Mouse (Mus musculus): ENCODE measurements around the gene H2al1i. TPM values are rescaled to one million over a fixed set of nuclear protein-coding genes. Genes with fewer than 3 reads are reported as not detected.

The H2al1i gene
- total RNA-seq, 4 experiments from 2014 or later: not detected

Other genes starting within 250 kb of the H2al1i start
- not detected for gene H2al1a, start 25.4 kb upstream of the H2al1i start, total RNA-seq (2022)
- gene H2al1b, start 22.2 kb upstream of the H2al1i start, total RNA-seq (2022): not detected
- not detected for gene H2al1c, start 19.0 kb upstream of the H2al1i start, total RNA-seq (2022)
- not detected for gene H2al1d, start 15.8 kb upstream of the H2al1i start, total RNA-seq (2022)
- gene H2al1e, start 12.7 kb upstream of the H2al1i start, total RNA-seq (2022): not detected
- gene H2al1f, start 9.5 kb upstream of the H2al1i start, total RNA-seq (2022): not detected
- not detected for gene H2al1g, start 6.4 kb upstream of the H2al1i start, total RNA-seq (2022)
- not detected for gene H2al1h, start 3.2 kb upstream of the H2al1i start, total RNA-seq (2022)
- gene H2al1j, start 3.2 kb downstream of the H2al1i start, total RNA-seq (2022): not detected